Mouse (Mus musculus): Measurements from ENCODE around the gene Rps12-ps3.

GRCm38 (mm10) chr19:59330816-59331225, 8.7 kb downstream of the Rps12-ps3 start:
- TF ChIP-seq POLR2A (IDR thresholded peaks at IDR 0.05; ENCODE audit: low read depth, low read length) (no peak), CTCF (IDR thresholded peaks at IDR 0.05; ENCODE audit: extremely low read depth, insufficient read depth, insufficient read length, insufficient replicate concordance) (no peak)

All from spleen, adult 2 months (tissue).